Mouse (Mus musculus): ENCODE data around the gene Syt9. TPM values are rescaled to one million over a fixed set of nuclear protein-coding genes. Genes with fewer than 3 reads are reported as not detected.

The Syt9 gene
- polyA plus RNA-seq (2015; fragmentation: Nextera tagmentation; extraction: Ambion mirVana), result 11.6 and 12.9 TPM in 2 replicates

DNA sequence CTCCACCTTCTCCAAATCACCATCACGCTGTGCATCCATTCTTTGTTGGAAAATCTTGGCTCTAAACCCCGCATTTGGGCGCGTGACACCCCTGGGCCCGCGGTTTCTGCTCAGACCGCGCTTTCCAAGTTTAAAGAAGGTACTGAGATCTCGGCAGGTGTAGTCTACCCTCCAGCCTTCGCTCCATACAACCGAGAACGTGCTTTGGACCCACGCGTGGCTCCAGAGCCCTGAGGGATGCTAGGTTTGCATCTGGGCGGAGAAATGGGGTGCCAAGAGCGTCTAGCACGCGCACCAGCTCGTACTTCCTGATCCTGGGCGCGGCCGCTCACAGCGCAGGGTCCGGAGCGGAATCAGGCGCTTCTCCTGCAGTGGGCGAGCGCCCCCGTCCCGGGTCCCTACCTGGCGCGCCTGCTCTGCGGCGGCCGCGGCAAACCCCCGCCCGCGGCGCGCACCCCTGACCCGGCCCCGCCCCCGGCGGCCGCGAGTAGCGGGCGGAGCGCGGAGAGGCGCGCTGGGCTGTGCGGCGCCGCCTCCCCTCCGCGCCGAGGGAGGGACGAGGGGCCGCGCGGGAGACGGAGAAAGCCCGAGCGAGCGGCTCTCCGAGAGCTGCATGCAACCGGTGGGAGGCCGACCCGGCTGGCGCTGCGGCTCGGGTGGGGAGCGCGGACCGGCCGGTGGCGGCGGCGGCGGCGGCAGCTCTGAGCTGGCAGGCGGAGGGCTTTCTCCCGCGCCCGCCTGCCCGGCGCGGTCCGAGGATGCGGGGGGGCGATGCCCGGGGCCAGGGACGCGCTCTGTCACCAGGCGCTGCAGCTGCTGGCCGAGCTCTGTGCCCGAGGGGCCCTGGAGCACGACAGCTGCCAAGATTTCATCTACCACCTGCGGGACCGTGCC is at the start of gene Syt9:
Gene Syt9, plus strand, starts transcription at position 497 of the 894 bp plus-strand sequence.
- peak within 1 kb of the TSS; percentile 74 for H3K27ac ChIP-seq (ENCODE audit: low read depth, low read length)
- H3K4me3 ChIP-seq (ENCODE audit: low read length), result peak within 1 kb of the TSS; percentile 79
- no peaks in the 10 kb centered on the region for H3K9me3 ChIP-seq (ENCODE audit: control insufficient read depth, low read length)
- peak; percentile 93 for ATAC-seq
- WGBS, result under 1% methylated on average over 88 of the region's 102 CpGs
- peak within 1 kb of the TSS; percentile 84 for H3K9ac ChIP-seq (ENCODE audit: low read depth, low read length)
- no peaks in the 10 kb centered on the region for H3K36me3 ChIP-seq (ENCODE audit: control insufficient read depth, insufficient read depth, low read length)
- peaks cover 9% of the 10 kb centered on the region for H3K4me1 ChIP-seq (ENCODE audit: control insufficient read depth, insufficient read depth, low read depth, low read length)
- peak within 1 kb of the TSS; percentile 92 for H3K4me2 ChIP-seq (ENCODE audit: low read length)
- H3K27me3 ChIP-seq (replicated peaks; ENCODE audit: control insufficient read depth, insufficient read depth, low read length), result peaks cover 2% of the 10 kb centered on the region; the same call in 1 of the 2 replicates

DNA sequence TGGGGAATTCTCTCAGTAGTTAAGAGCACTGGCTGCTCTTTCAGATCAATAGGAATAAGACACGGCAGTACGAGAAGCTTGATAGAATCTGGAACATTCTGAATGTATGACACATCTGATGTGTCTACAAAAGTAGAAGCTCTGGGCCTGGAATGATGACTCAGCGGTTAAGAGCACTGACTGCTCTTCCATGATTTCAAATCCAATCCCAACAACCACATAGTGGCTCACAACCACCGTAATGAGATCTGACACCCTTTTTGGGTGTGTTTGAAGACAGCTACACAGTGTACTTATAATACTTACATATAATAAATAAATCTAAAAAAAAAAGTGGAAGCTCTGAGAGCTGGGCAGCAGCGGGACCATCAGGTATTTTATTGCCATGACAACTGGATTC is 31.5 kb upstream of the Syt9 start:
- WGBS, result 85% methylated on average over 5 of the region's 5 CpGs
- no peaks in the 10 kb centered on the region for H3K4me1 ChIP-seq (ENCODE audit: control insufficient read depth, insufficient read depth, low read depth, low read length)
- no peak overlapping the region for H3K4me3 ChIP-seq (ENCODE audit: low read length)
- H3K9ac ChIP-seq (ENCODE audit: low read depth, low read length), result no peak overlapping the region
- H3K27ac ChIP-seq (ENCODE audit: low read depth, low read length), result no peak overlapping the region
- no peak for ATAC-seq
- no peaks in the 10 kb centered on the region for H3K27me3 ChIP-seq (replicated peaks; ENCODE audit: control insufficient read depth, insufficient read depth, low read length)
- H3K36me3 ChIP-seq (ENCODE audit: control insufficient read depth, insufficient read depth, low read length), result no peaks in the 10 kb centered on the region
- H3K9me3 ChIP-seq (ENCODE audit: control insufficient read depth, low read length), result no peaks in the 10 kb centered on the region
- H3K4me2 ChIP-seq (ENCODE audit: low read length), result no peak overlapping the region

DNA sequence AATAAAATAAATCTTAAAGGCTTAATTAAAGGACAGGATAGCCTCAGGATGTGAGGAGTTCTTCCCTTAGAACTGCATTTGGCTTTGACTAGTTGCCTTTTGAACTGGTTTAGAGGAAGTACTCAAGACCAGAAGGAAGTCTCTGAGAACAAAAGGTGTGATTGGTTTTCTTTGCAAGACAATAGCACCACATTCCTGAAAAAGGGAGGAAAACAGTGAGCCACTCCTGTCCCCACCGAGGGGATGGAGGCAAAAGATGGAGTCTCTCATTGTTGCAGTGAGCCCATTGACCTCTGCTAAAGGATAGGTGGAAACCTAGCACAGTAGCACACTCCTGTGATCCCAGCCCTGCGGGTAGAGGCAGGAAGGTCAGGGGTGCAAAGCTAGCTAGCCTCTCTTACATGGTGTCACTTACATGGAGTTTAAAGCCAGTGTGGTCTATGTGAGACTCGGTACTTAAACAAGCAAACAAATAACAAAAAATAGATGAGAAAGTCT is 30.9 kb upstream of the Syt9 start:
- Histone ChIP-seq H3K4me2 (ENCODE audit: low read length) (no peak overlapping the region), H3K9ac (ENCODE audit: low read depth, low read length) (no peak overlapping the region), H3K36me3 (ENCODE audit: control insufficient read depth, insufficient read depth, low read length) (no peaks in the 10 kb centered on the region), H3K9me3 (ENCODE audit: control insufficient read depth, low read length) (no peaks in the 10 kb centered on the region), H3K4me3 (ENCODE audit: low read length) (no peak overlapping the region), H3K4me1 (ENCODE audit: control insufficient read depth, insufficient read depth, low read depth, low read length) (no peaks in the 10 kb centered on the region), H3K27me3 (replicated peaks; ENCODE audit: control insufficient read depth, insufficient read depth, low read length) (no peaks in the 10 kb centered on the region), H3K27ac (ENCODE audit: low read depth, low read length) (no peak overlapping the region)
- WGBS, result 55% methylated on average over 3 of the region's 3 CpGs
- no peak for ATAC-seq

DNA sequence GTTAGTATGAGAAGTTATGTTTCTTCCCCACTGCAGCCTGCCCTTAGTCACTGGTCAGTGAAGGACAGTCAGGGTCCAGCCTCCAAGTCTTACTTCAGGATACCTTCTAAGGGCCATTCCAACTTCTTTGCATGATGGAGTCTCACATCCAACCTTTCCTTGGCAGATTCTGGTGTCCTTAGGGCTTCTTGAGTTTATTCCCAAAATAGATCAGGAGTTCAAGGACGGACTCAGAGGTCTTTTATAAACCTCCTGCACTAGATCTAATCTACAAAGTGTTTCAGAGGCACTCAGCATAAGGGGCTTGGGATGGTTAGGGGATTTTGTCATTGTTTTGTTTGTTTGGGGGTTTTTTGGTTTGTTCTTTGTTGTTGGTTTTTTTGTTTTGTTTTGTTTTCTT is 30.3 kb upstream of the Syt9 start:
- H3K4me2 ChIP-seq (ENCODE audit: low read length), result no peak overlapping the region
- WGBS, result 82% methylated on average over 1 of the region's 1 CpGs
- no peak overlapping the region for H3K4me3 ChIP-seq (ENCODE audit: low read length)
- no peak for ATAC-seq
- H3K27me3 ChIP-seq (replicated peaks; ENCODE audit: control insufficient read depth, insufficient read depth, low read length), result no peaks in the 10 kb centered on the region
- no peaks in the 10 kb centered on the region for H3K4me1 ChIP-seq (ENCODE audit: control insufficient read depth, insufficient read depth, low read depth, low read length)
- no peak overlapping the region for H3K9ac ChIP-seq (ENCODE audit: low read depth, low read length)
- no peak overlapping the region for H3K27ac ChIP-seq (ENCODE audit: low read depth, low read length)
- H3K36me3 ChIP-seq (ENCODE audit: control insufficient read depth, insufficient read depth, low read length), result no peaks in the 10 kb centered on the region
- no peaks in the 10 kb centered on the region for H3K9me3 ChIP-seq (ENCODE audit: control insufficient read depth, low read length)

DNA sequence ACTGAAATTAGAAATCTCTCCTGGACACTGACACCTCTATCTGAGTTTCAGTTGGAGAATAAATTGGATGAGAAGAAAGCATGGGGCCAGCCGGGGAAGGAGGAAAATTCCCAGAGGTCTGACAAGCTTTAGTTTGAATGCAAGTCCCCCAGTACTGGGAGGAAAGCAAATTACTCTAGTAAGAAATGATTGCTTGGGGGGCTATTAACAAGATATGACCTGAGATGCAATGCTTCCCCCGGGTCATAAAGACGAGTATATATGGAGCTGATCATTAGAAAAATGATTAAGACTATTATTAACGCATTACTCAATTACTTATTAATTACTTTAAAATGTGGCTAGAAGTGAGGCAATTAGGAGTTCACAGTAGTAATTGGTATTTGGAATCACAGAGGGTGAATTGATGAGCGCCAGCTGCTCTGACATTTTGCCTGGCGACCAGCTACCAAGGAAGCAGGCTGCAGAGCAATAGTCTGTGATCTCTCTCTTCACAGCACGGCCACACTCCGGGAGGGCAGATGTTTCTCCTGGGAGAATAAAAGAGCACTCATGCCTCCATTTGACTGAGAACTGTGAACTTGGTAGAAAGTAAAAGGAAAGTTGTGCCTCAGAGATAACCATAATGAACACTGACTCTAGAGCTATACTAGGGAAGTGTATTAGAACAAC is 28.9 kb upstream of the Syt9 start:
- WGBS, result 31% methylated on average over 8 of the region's 8 CpGs
- no peaks in the 10 kb centered on the region for H3K4me1 ChIP-seq (ENCODE audit: control insufficient read depth, insufficient read depth, low read depth, low read length)

DNA sequence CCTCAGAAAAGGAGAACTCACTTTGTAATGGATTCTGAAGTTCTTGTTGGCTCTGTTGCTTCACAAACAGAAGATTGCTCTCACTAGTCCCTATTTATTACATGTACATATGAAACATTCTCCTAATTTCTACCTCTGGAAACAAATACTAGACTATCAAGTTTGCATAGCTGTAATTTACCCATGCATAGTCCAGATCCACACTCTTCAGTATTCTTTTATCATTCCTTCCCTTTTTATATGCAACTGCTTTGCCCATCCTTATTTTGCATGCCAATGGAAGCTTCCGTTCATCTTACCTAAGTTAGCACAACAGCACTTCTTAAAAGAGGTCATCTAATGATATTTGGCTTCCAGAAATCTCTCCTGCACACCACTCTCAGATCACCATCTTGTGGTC is 21.3 kb upstream of the Syt9 start:
- no peak overlapping the region for H3K4me3 ChIP-seq (ENCODE audit: low read length)

More for the DNA sequence above, 28.9 kb upstream of the Syt9 start:
- no peaks in the 10 kb centered on the region for H3K36me3 ChIP-seq (ENCODE audit: control insufficient read depth, insufficient read depth, low read length)
- H3K27ac ChIP-seq (ENCODE audit: low read depth, low read length), result no peak overlapping the region
- peak; percentile 73 for ATAC-seq
- no peak overlapping the region for H3K4me2 ChIP-seq (ENCODE audit: low read length)
- no peaks in the 10 kb centered on the region for H3K9me3 ChIP-seq (ENCODE audit: control insufficient read depth, low read length)
- no peak overlapping the region for H3K4me3 ChIP-seq (ENCODE audit: low read length)
- no peak overlapping the region for H3K9ac ChIP-seq (ENCODE audit: low read depth, low read length)
- H3K27me3 ChIP-seq (replicated peaks; ENCODE audit: control insufficient read depth, insufficient read depth, low read length), result no peaks in the 10 kb centered on the region

DNA sequence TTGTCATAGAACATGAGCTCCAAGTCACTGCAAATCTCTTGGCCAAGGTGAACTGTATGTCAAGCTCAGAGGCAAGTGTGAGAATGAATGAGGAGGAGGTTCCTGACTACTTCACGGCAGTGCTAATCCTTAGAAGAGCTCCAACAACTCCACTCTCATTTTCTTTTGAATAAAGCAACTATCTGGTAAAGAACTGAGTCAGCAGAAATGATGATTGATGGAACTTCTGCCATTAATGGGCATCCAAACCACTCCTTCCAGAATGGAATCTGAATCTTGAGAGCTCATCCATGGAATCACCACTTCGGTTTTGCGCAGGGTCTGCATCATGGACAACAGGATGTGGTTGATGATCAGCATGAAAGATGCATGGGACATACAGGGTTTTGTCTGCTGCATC is 8.4 kb upstream of the Syt9 start:
- Histone ChIP-seq H3K9me3 (ENCODE audit: control insufficient read depth, low read length) (no peaks in the 10 kb centered on the region), H3K27ac (ENCODE audit: low read depth, low read length) (no peak overlapping the region), H3K9ac (ENCODE audit: low read depth, low read length) (no peak overlapping the region), H3K4me1 (ENCODE audit: control insufficient read depth, insufficient read depth, low read depth, low read length) (no peaks in the 10 kb centered on the region), H3K4me3 (ENCODE audit: low read length) (no peak overlapping the region), H3K36me3 (ENCODE audit: control insufficient read depth, insufficient read depth, low read length) (no peaks in the 10 kb centered on the region), H3K4me2 (ENCODE audit: low read length) (no peak overlapping the region), H3K27me3 (replicated peaks; ENCODE audit: control insufficient read depth, insufficient read depth, low read length) (no peaks in the 10 kb centered on the region)
- no peak for ATAC-seq
- WGBS, result 90% methylated on average over 3 of the region's 3 CpGs

More for the DNA sequence above, 21.3 kb upstream of the Syt9 start:
- H3K36me3 ChIP-seq (ENCODE audit: control insufficient read depth, insufficient read depth, low read length), result no peaks in the 10 kb centered on the region
- no peak overlapping the region for H3K9ac ChIP-seq (ENCODE audit: low read depth, low read length)
- no peaks in the 10 kb centered on the region for H3K4me1 ChIP-seq (ENCODE audit: control insufficient read depth, insufficient read depth, low read depth, low read length)
- H3K4me2 ChIP-seq (ENCODE audit: low read length), result no peak overlapping the region
- no peaks in the 10 kb centered on the region for H3K9me3 ChIP-seq (ENCODE audit: control insufficient read depth, low read length)
- no peaks in the 10 kb centered on the region for H3K27me3 ChIP-seq (replicated peaks; ENCODE audit: control insufficient read depth, insufficient read depth, low read length)
- H3K27ac ChIP-seq (ENCODE audit: low read depth, low read length), result no peak overlapping the region
- ATAC-seq, result no peak
- WGBS, result 65% methylated on average over 1 of the region's 1 CpGs

DNA sequence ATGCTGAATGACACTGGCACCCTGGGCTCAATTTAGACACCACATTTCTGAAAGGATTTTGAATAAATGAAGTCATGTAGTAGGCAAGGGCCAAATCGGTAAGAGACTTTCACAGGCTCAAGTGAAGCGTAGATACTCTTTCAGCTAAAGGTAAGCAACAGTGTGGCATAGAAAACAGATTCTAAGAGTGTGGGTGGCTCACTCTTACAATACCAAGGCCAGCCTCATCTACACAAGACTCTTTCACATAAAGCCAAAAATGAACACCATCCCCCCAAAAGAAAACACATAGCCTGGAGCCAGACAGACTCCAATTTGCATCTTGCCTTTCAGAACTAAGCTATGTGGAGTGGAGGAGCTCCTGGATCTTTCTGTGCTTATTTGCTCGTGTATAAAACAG is 7.9 kb upstream of the Syt9 start:
- Histone ChIP-seq H3K9me3 (ENCODE audit: control insufficient read depth, low read length) (no peaks in the 10 kb centered on the region), H3K9ac (ENCODE audit: low read depth, low read length) (no peak overlapping the region), H3K4me2 (ENCODE audit: low read length) (no peak overlapping the region), H3K4me3 (ENCODE audit: low read length) (no peak overlapping the region), H3K4me1 (ENCODE audit: control insufficient read depth, insufficient read depth, low read depth, low read length) (no peaks in the 10 kb centered on the region), H3K27ac (ENCODE audit: low read depth, low read length) (no peak overlapping the region), H3K27me3 (replicated peaks; ENCODE audit: control insufficient read depth, insufficient read depth, low read length) (no peaks in the 10 kb centered on the region), H3K36me3 (ENCODE audit: control insufficient read depth, insufficient read depth, low read length) (no peaks in the 10 kb centered on the region)
- 78% methylated on average over 3 of the region's 3 CpGs for WGBS
- no peak for ATAC-seq
